Mouse (Mus musculus) lung, adult 2 months (tissue): ENCODE measurements around the gene Golga1. TPM values are rescaled to one million over a fixed set of nuclear protein-coding genes. Genes with fewer than 3 reads are reported as not detected.
"Not testable (repeated sequence)": the region's sequence is repeated elsewhere in the genome, so short reads cannot be mapped to it uniquely, and the experiment has no call there.

Experiments
- DNase-seq: peaks from one replicate; pipeline ENCODE4 v3.0.0; 2022
- H3K4me1 ChIP-seq: fragments of 200-500 bp; 2 replicates; pipeline ENCODE4 v1.6.1; 2011; ENCODE audit warnings: low read length; ENCODE audit not compliant: control insufficient read depth, insufficient read depth
- H3K4me3 ChIP-seq: fragments of 200-500 bp; replicated peaks from 2 replicates; pipeline ENCODE3; 2011; ENCODE audit warnings: low read depth, mild to moderate bottlenecking, control low read depth, low read length; ENCODE audit errors: extremely low read depth
- CTCF ChIP-seq: fragments of 200-500 bp; IDR thresholded peaks from 2 replicates; pipeline ENCODE4 v1.5.1; 2011; ENCODE audit warnings: mild to moderate bottlenecking, low read length, control low read depth; ENCODE audit not compliant: insufficient read depth
- POLR2A ChIP-seq: fragments of 200-500 bp; IDR thresholded peaks from 2 replicates; pipeline ENCODE4 v1.6.1; 2011; ENCODE audit warnings: low read depth, mild to moderate bottlenecking, control low read depth, low read length, borderline replicate concordance; ENCODE audit errors: extremely low read depth
- WGBS: fragments of 180-500 bp; shearing (Covaris S2); methylation state at CpG from one replicate; pipeline ENCODE4 v1.1.7; 2018; 5-methylcytosine and 5-hydroxymethylcytosine counted together
- polyA plus RNA-seq: library from polyadenylated mRNA; depleted of rRNA; stranded (reverse); fragments of >200 nt; gene quantifications from 2 replicates; pipeline ENCODE4 v1.2.3, GENCODE M21; 2012; rRNA removed

Gene Golga1
- 7.5 and 10.2 TPM in 2 replicates for polyA plus RNA-seq

DNA sequence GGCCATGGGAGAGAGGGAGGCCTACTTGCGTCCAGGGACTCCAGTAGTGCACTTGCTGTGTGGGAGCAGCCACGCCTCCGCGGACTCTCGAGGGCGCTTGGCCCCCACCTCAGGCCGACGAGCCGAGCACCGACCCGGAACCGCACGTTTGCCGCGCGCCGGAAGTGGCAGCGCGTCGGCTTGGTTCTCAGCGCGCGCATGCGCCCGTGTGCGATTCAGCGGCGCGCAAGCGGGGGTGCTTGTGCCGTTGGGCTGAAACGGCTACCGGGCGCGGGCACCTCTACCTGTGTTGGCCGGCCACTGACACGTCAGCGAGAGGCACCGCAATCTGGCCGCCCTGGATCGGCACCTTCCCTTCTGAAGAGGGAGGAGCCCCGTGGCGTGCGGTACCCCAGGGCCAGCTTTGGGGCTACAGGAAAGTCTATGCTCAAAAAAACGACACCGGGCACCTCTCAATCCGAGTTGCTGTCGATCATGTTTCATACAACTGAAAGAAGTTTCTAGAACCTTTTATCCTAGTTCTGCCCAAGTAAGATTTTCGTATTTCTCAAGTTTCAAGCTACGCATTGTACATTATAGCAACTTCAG is at the start of gene Golga1:
Gene Golga1, minus strand, starts transcription at position 142 of the 588 bp plus-strand sequence.
- Histone ChIP-seq H3K4me1 (no peaks in the 10 kb centered on the region), H3K4me3 (peak within 1 kb of the TSS; percentile 90)
- DNase-seq = peak; percentile 85
- peak; percentile 83 for TF ChIP-seq POLR2A
- TF ChIP-seq CTCF = no peak
- under 1% methylated on average over 50 of the region's 50 CpGs for WGBS

DNA sequence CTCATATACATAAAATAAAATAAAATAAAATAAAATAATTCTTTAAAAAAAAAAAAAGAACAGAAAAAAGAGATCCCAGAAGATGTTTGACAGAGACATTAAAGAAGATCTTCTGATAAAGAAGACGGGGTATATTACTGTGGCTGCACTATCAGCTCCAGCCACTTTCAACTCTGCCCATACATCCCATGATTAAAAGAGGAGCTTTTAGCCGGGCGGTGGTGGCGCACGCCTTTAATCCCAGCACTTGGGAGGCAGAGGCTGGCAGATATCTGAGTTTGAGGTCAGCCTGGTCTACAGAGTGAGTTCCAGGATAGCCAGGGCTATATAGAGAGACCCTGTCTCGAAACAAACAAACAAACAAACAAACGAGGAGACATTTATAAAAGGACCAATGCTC is 48.8 kb upstream of the Golga1 start:
- 97% methylated on average over 7 of the region's 7 CpGs for WGBS
- TF ChIP-seq POLR2A = no peak
- TF ChIP-seq CTCF = no peak
- no peak overlapping the region for H3K4me3 ChIP-seq
- no peak for DNase-seq
- no peaks in the 10 kb centered on the region for H3K4me1 ChIP-seq

DNA sequence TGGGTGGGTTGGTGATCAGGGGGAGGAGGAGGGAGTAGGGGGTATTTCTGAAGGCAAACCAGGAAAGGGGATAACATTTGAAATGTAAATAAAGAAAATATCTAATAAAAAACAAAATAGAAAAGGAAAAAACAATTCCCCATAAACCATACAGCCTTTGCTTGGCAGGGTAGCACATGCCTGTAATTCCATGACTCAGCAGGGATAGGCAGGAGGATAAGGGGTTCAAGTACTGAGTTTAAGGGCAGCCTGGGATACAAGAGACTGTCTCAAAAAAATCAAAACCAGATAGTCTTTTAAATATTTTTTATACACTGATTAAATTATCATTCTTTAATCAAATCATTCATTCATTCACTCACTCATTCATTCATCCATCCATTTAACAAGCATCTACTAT is 45.2 kb upstream of the Golga1 start:
- no peak for DNase-seq
- no peak for TF ChIP-seq POLR2A
- TF ChIP-seq CTCF = no peak
- H3K4me1 ChIP-seq = no peaks in the 10 kb centered on the region
- no peak overlapping the region for H3K4me3 ChIP-seq

DNA sequence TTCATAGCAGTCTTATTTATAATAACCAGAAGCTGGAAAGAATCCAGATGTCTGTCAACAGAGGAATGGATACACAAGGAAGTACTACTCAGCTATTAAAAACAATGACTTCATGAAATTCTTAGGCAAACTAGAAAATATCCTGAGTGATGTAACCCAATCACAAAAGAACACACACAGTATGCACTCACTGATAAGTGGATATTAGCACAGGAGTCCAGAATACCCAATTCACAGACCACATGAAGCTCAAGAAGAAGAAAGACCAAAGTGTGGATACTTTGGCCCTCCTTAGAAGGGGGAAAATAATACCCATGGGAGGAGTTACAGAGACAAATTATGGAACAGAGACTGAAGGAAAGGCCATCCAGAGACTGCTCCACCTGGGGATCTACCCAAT is 44.4 kb upstream of the Golga1 start:
- H3K4me3 ChIP-seq, H3K4me1 ChIP-seq, DNase-seq: not testable (repeated sequence)

DNA sequence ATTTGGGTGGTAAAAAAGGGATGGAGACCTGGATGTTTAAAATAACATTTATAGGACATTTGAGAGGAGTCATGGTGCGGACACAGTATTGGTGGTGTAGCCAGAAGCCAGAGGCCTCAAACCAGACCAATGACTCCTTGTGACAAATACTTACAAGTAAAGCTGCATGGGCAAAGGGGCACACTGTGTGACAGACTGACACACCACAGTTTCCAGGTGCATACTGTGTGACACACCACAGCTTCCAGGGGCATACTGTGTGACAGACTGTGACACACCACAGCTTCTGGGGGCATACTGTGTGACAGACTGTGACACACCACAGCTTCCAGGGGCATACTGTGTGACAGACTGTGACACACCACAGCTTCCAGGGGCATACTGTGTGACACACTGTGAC is 34.6 kb upstream of the Golga1 start:
- H3K4me1 ChIP-seq, DNase-seq, H3K4me3 ChIP-seq: not testable (repeated sequence)
- WGBS = 100% methylated on average over 1 of the region's 1 CpGs

DNA sequence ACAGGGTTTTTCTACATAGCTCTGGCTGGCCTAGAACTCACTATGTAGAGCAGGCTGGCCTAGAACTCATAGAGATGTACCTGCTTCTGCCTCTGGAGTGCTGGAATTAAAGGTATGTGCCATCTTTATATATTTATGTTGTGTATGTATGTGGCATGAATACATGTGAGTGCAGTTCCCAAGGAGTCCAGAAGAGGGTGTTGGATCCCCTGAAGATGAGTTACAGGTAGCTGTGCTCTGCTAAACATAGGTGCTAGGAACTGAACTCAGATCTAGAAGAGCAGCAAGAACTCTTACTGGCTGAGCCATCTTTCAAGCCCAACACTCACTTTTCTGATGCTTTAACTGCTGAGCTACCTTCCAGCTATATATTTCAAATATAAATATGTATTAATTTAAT is 32.7 kb upstream of the Golga1 start:
- no peak for DNase-seq
- Histone ChIP-seq H3K4me3 (no peak overlapping the region), H3K4me1 (no peaks in the 10 kb centered on the region)
- TF ChIP-seq POLR2A (no peak), CTCF (no peak)

DNA sequence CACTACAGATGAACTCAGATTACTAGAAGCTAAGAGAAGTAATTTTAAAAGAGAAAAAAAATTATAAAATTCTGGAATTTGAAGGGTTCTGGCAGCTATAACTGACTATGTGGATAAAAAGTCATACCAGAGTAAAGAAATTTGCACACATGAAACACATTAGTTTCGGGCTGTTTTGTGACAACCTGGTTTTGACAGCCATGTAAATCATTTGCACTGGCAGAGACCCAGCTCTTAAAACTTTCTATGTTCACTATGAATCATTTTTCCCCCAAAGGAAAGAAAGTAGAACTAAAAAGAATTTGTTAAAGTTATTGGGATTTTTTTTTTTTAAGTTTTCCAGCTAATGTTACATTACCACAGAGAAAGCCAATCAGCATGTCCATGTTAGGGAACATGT is 26.6 kb upstream of the Golga1 start:
- WGBS = 86% methylated on average over 1 of the region's 1 CpGs
- Histone ChIP-seq H3K4me1 (no peaks in the 10 kb centered on the region), H3K4me3 (no peak overlapping the region)
- TF ChIP-seq CTCF = no peak
- TF ChIP-seq POLR2A = no peak
- no peak for DNase-seq

DNA sequence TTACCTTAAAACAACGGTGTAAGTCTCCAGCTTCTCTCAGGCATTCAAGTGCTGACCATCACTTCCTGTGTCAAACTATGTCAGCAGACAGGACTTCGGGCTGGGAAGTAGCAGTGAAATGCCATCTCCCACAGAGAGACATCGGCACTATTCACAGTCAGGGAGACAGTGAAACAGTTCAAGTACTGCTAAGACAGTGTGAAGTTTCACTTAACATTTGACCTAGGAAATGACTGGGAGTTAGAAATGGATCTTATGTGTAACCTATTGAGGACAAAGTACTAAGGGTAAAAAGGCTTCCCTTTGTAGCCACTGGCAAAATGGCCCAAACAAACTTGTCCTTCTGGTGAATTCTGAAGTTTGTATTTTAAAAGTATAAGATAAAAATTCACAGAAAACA is 17.4 kb upstream of the Golga1 start:
- TF ChIP-seq POLR2A = no peak
- no peak for TF ChIP-seq CTCF
- WGBS = 92% methylated on average over 3 of the region's 3 CpGs
- H3K4me1 ChIP-seq = no peaks in the 10 kb centered on the region
- no peak overlapping the region for H3K4me3 ChIP-seq
- no peak for DNase-seq

DNA sequence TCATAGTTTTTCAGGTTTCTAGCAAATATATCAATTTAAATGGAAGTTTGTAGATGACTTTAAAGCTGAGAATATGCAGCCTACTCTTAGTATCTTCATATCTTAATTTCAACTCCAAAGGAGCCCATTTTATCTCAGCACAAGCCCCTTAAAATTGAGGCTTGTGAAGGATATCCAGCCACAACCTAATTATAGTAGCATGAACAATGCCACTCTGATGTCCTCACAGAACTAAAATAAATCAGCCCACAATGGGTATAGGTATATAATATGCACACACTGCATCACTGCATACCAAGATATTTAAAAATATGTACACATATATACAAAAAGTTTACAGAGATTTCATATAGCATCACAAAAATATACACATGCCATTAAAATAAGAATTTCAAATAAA is 5.3 kb upstream of the Golga1 start:
- TF ChIP-seq CTCF (no peak), POLR2A (no peak)

DNA sequence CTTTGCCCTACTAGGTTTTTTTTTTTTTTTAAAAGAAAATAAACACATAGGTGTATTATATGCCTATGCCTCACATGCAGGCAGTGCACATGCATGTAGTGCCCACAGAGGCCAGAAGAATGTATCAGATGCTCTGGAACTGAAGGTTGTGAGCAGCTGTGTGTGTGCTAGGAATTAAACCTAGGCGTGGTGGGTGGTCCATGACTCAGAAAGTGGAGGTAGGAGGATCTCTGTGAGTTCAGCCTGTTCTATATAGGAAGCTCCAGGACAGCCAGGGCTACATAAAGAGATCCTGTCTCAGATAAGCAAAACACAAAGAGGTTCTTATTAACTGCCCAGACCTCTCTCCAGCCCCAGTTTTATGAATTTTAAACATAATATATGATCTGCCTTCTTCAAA is 3.8 kb upstream of the Golga1 start:
- no peak for DNase-seq
- TF ChIP-seq POLR2A = no peak
- no peak for TF ChIP-seq CTCF
- Histone ChIP-seq H3K4me1 (no peaks in the 10 kb centered on the region), H3K4me3 (no peak overlapping the region)
- WGBS = 67% methylated on average over 1 of the region's 1 CpGs

More for the DNA sequence above, 5.3 kb upstream of the Golga1 start:
- no peak for DNase-seq
- H3K4me3 ChIP-seq = no peak overlapping the region
- no peaks in the 10 kb centered on the region for H3K4me1 ChIP-seq

DNA sequence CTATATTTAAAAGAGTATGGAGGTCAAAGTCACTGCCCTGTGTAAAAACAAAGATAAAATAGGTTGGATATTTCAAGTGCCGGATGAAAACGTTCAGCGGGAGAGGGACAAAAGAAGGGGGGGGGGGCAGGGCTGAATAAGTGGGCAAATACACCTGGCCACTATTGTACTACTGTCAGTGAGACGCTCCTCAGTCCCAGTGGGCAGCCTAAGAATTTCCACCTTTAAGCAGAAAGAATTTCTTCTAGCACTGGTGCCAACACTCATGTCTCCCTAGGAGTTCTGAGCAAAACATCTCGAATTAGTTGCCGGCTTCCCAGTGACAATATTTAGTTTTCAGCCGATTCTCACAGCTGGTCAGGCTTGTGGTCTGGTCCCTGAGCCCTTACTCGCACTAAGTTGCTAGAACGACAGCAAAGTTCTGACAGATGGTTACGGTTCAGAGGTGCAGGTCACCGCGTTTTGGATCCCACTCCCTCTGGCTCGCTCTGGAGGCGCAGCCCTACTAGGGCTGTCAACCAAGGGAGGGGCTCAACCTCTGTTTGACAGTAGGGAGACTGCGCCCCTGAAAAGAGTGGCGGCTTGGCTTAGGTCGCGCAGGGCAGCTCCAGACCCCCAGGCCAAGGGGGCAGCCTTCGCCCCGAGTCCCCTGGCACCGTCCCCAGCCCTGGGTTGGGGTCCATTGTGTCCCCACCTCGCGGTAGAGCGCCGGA is 498 bp downstream of the Golga1 start:
- TF ChIP-seq CTCF = no peak
- no peak for TF ChIP-seq POLR2A
- no peak for DNase-seq
- H3K4me3 ChIP-seq = peak overlapping the region; percentile 90
- H3K4me1 ChIP-seq = no peaks in the 10 kb centered on the region
- 2% methylated on average over 25 of the region's 25 CpGs for WGBS
